Mouse (Mus musculus) hindbrain, postnatal 0 days (tissue): Measurements from ENCODE around the gene Ssr4. TPM values are rescaled to one million over a fixed set of nuclear protein-coding genes. Genes with fewer than 3 reads are reported as not detected.
A peak's percentile ranks its signal among the peaks of the same experiment; 100 is the strongest.

Experiments used
- ATAC-seq: fragments of 200-750 bp; cut with Nextera tagmentation; 2 replicates; pipeline ENCODE4 v1.8.0; 2017; ENCODE audit warnings: mild to moderate bottlenecking, moderate TSS enrichment, moderate library complexity
- DNase-seq: peaks from one replicate; pipeline ENCODE4 v3.0.0-alpha.2; 2015; ENCODE audit warnings: low spot score
- H3K27ac ChIP-seq: fragments of 300-500 bp; sonication (generic); 2 replicates; pipeline ENCODE4 v1.5.1; 2014; ENCODE audit warnings: mild to moderate bottlenecking
- H3K27me3 ChIP-seq: fragments of 300-500 bp; sonication (generic); 2 replicates; pipeline ENCODE4 v1.6.1; 2014; ENCODE audit warnings: low read length, mixed read lengths; ENCODE audit not compliant: insufficient read depth
- H3K36me3 ChIP-seq: fragments of 300-500 bp; sonication (generic); 2 replicates; pipeline ENCODE4 v1.6.1; 2014; ENCODE audit warnings: low read length, mixed read lengths; ENCODE audit not compliant: insufficient read depth
- H3K4me1 ChIP-seq: fragments of 300-500 bp; sonication (generic); 2 replicates; pipeline ENCODE4 v1.6.1; 2014; ENCODE audit warnings: antibody characterized with exemption, low read length, mixed read lengths; ENCODE audit not compliant: insufficient read depth
- H3K4me2 ChIP-seq: fragments of 300-500 bp; sonication (generic); 2 replicates; pipeline ENCODE4 v1.6.1; 2014; ENCODE audit warnings: low read depth, mild to moderate bottlenecking, low read length, moderate library complexity, mixed read lengths
- H3K4me3 ChIP-seq: fragments of 300-500 bp; sonication (generic); 2 replicates; pipeline ENCODE4 v1.5.1; 2014; ENCODE audit warnings: low read length
- H3K9ac ChIP-seq: fragments of 300-500 bp; sonication (generic); replicated peaks from 2 replicates; pipeline ENCODE4 v1.6.1; 2014; ENCODE audit warnings: mild to moderate bottlenecking, low read length, moderate library complexity, mixed read lengths
- H3K9me3 ChIP-seq: fragments of 300-500 bp; sonication (generic); 2 replicates; pipeline ENCODE4 v1.6.1; 2016; ENCODE audit warnings: low read length, mixed read lengths
- CTCF ChIP-seq: IDR thresholded peaks from 2 replicates; pipeline ENCODE4 v1.5.1; 2016; ENCODE audit warnings: antibody characterized with exemption, control low read depth, low read depth
- WGBS: fragments of 180-500 bp; shearing (Covaris S2); extraction: QIAGEN DNeasy Blood & Tissue Kit; methylation state at CpG from one replicate; pipeline ENCODE4 v1.1.7; 2014; 5-methylcytosine and 5-hydroxymethylcytosine counted together
- polyA plus RNA-seq: library from polyadenylated mRNA; unstranded; fragments of >200 nt; fragmentation: Nextera tagmentation; extraction: Ambion mirVana; gene quantifications from 2 replicates; pipeline ENCODE4 v1.2.1, GENCODE M21; 2015
- total RNA-seq: library from RNA; depleted of rRNA; stranded (reverse); fragments of >200 nt; gene quantifications from 2 replicates; pipeline ENCODE4 v1.2.3, GENCODE M21; 2014

Gene Ssr4
- total and polyA plus RNA-seq, 2 experiments from 2014 or later, result 144 to 196 TPM

DNA sequence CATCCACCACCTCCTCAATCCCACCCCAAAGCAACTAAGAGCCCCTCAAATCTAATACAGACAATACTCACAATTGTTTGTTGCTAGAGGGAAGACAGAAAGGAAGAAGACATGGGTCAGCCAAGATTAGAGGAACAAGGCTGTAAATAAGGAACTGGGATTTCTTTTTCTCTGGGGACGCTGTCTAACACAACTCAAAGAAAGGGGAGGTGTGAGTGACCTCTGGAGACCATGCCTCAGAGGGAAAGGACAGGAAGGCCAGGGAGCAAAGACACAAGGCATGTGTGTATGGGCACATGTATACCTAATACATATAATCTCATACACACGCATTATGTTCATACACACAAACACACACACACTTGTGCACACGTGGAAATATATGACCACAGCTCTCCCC, 4.6 kb upstream of the Ssr4 start:
- 85% methylated on average over 3 of the region's 3 CpGs for WGBS
- Histone ChIP-seq H3K27ac (no peak overlapping the region), H3K36me3 (peaks cover 8% of the 10 kb centered on the region; the same call in 1 of the 2 replicates), H3K4me1 (0 out of 2 replicates have a peak, but pooled peaks cover 6% of the 10 kb centered on the region), H3K9me3 (no peaks in the 10 kb centered on the region), H3K9ac (no peak overlapping the region), H3K4me3 (no peak overlapping the region), H3K27me3 (no peaks in the 10 kb centered on the region), H3K4me2 (no peak overlapping the region)
- DNase-seq, result no peak
- no peak for TF ChIP-seq CTCF
- ATAC-seq, result no peak

DNA sequence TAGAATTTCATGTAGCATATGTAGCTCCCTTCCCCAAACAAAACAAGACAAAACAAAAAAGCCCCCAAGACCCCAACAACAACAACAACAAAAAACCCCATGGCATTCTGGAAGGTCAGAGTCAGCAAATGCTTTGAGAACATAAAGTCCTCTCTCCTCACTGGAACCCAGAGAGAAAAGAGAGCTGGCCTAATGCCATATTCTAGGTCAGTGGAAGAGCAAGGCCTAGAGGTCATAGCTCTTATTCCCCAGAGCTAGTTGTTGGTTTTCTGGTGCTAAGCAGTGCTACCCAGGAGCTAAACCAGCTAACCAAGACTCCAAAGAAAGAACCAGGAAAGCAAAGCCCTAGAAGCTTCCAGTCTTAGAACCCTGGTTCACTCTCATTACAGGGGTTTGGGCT, 1.2 kb upstream of the Ssr4 start:
- DNase-seq (no peak), ATAC-seq (no peak)
- peak overlapping the region; percentile 86 for H3K27ac ChIP-seq
- H3K27me3 ChIP-seq, result no peaks in the 10 kb centered on the region
- no peaks in the 10 kb centered on the region; the same call in 1 of the 2 replicates for H3K36me3 ChIP-seq
- peaks cover 14% of the 10 kb centered on the region; the same call in 1 of the 2 replicates for H3K4me1 ChIP-seq
- peak overlapping the region; percentile 55; the same call in 1 of the 2 replicates for H3K9ac ChIP-seq
- H3K4me3 ChIP-seq, result peak overlapping the region; percentile 53
- H3K9me3 ChIP-seq, result no peaks in the 10 kb centered on the region
- peak overlapping the region; percentile 59 for H3K4me2 ChIP-seq
- no peak for TF ChIP-seq CTCF

GRCm38 (mm10) chrX:73787225-73787558, 364 bp downstream of the Ssr4 start:
- Histone ChIP-seq H3K9ac (peak overlapping the region; percentile 71), H3K9me3 (no peaks in the 10 kb centered on the region), H3K4me1 (peaks cover 14% of the 10 kb centered on the region; the same call in 1 of the 2 replicates), H3K4me2 (peak overlapping the region; percentile 59), H3K27ac (peak overlapping the region; percentile 86), H3K4me3 (peak overlapping the region; percentile 53), H3K27me3 (no peaks in the 10 kb centered on the region), H3K36me3 (no peaks in the 10 kb centered on the region)
- DNase-seq (no peak), ATAC-seq (peak; percentile 59; the same call in 1 of the 2 replicates)
- 33% methylated on average over 22 of the region's 22 CpGs for WGBS
- TF ChIP-seq CTCF, result no peak

DNA sequence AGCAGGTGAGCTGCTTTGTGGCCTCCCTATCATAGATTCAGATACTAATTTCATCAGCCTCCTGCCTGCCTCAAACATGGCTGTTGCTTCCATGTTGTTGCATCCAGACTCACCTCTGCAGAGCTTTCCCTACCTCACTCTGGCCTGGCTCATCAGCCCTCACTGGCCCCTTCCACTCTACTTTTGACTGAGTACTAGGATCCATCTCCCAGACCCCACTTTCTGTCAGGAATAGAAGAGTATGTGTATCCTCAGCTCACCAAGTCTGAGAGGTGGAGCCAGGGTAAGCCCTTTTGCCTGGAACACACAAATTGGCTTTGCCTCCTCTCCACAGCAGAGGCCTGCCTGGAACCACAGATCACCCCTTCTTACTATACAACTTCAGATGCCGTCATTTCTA, 1.7 kb downstream of the Ssr4 start:
- Histone ChIP-seq H3K9me3 (no peaks in the 10 kb centered on the region), H3K36me3 (no peaks in the 10 kb centered on the region), H3K27me3 (no peaks in the 10 kb centered on the region), H3K27ac (no peak overlapping the region), H3K4me2 (peak overlapping the region; percentile 59), H3K9ac (no peak overlapping the region; the same call in 1 of the 2 replicates), H3K4me1 (peaks cover 14% of the 10 kb centered on the region; the same call in 1 of the 2 replicates), H3K4me3 (no peak overlapping the region)
- WGBS, result 88% methylated on average over 1 of the region's 1 CpGs
- DNase-seq (no peak), ATAC-seq (no peak)
- TF ChIP-seq CTCF, result no peak

GRCm38 (mm10) chrX:73793039-73793438, 6.2 kb downstream of the Ssr4 start:
- Histone ChIP-seq H3K4me2 (no peak overlapping the region), H3K4me1 (peaks cover 5% of the 10 kb centered on the region; the same call in 1 of the 2 replicates), H3K9ac (no peak overlapping the region), H3K9me3 (no peaks in the 10 kb centered on the region), H3K4me3 (no peak overlapping the region), H3K36me3 (no peaks in the 10 kb centered on the region), H3K27ac (no peak overlapping the region), H3K27me3 (no peaks in the 10 kb centered on the region)
- no peak for TF ChIP-seq CTCF
- ATAC-seq (no peak), DNase-seq (no peak)

DNA sequence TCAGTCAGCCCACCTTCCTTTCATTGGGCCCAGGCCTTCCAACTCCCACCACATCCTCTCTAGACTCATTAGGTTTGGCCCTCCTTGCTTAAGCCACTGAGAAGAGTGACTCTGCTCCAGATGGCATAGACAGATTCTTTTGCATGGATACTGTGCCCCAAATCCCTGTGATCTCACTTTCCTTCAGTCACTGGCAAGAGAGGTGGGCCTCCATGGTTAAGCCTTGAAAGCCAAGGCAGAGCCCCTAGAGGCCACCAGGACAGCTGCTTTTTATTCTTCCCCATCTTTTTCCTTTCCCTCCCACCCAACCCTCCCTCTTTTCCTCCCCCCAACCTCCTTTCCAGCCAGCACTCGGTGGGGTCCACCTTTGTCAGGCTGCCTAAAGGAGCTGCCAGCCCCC, 6.7 kb downstream of the Ssr4 start:
- 0 out of 2 replicates have a peak, but pooled peaks have one; percentile 6 for TF ChIP-seq CTCF
- Histone ChIP-seq H3K27ac (no peak overlapping the region), H3K4me2 (no peak overlapping the region), H3K9ac (no peak overlapping the region), H3K9me3 (no peaks in the 10 kb centered on the region), H3K27me3 (no peaks in the 10 kb centered on the region), H3K4me3 (no peak overlapping the region), H3K4me1 (0 out of 2 replicates have a peak, but pooled peaks cover under 1% of the 10 kb centered on the region), H3K36me3 (no peaks in the 10 kb centered on the region)
- ATAC-seq (peak; percentile 55; the same call in 1 of the 2 replicates), DNase-seq (peak; percentile 7)
- WGBS, result 19% methylated on average over 1 of the region's 1 CpGs

GRCm38 (mm10) chrX:73797511-73797910, 10.7 kb downstream of the Ssr4 start:
- DNase-seq (no peak), ATAC-seq (no peak)
- no peak overlapping the region for H3K27ac ChIP-seq
- H3K9me3 ChIP-seq, result no peaks in the 10 kb centered on the region
- no peak overlapping the region for H3K4me2 ChIP-seq
- H3K36me3 ChIP-seq, result no peaks in the 10 kb centered on the region
- H3K4me1 ChIP-seq, result no peaks in the 10 kb centered on the region
- H3K27me3 ChIP-seq, result no peaks in the 10 kb centered on the region
- TF ChIP-seq CTCF, result no peak
- 86% methylated on average over 2 of the region's 2 CpGs for WGBS
- no peak overlapping the region for H3K9ac ChIP-seq
- no peak overlapping the region for H3K4me3 ChIP-seq
